ENCODE assay signal across 16 mouse cellular contexts in the genomic region with DNA sequence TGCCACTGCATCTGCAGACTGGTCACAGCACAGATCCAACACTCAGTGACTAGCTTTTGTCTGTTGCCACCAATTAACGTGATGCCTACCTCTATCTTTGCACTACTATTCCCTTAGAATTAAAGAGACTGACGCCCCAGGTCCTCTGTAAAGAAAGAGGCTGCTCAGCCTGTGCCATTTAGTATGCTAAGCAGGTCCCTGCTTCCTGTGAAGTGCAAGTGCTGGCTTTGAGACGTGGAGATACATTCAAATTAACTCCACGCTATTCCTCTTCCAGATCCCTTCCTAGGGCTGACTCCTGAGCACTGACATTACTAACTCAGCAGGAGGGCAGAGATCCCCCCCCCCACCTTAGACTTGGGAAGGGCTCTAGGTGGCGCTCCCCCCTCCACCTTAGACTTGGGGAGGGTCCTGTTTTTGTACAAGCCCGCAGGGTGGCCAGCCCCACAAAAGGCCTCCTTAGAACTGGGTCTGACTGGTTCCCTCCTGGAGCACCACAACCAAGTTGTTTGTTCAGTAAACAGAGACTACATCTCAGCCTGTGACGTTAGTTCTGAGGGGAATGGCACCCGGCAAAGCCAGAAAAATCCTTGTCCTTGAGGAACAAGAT.
DNase-seq lines count a peak whose midpoint lies in the region; ATAC-seq and TF ChIP-seq lines count a peak whose summit lies in the region.
"Had no signal": no experiment of that assay in that cellular context is flagged by ENCODE, and none has a peak within 500 bp of the region (broad histone marks: within the 10 kb centered on the region; RNA-seq: fewer than 3 reads in every experiment).

No protein-coding gene starts in this region.

- H3K4me1 ChIP-seq in embryonic facial prominence, embryonic 10.5 days: peaks cover 32% of the 10 kb centered on the region
- peaks cover 26% of the 10 kb centered on the region for H3K4me1 ChIP-seq in forebrain, postnatal 0 days (ENCODE audit: insufficient read depth)
- H3K4me1 ChIP-seq in midbrain, embryonic 10.5 days: peaks cover 39% of the 10 kb centered on the region
- H3K4me1 ChIP-seq in neural tube, embryonic 13.5 days (replicated peaks): peaks cover 37% of the 10 kb centered on the region
- H3K4me1 ChIP-seq in intestine, embryonic 16.5 days (ENCODE audit: control insufficient read depth, insufficient read depth, low read length): 0 out of 2 replicates have a peak, but pooled peaks cover under 1% of the 10 kb centered on the region
- H3K4me1 ChIP-seq: heart, embryonic 13.5 days had no signal

- H3K36me3 ChIP-seq in embryonic facial prominence, embryonic 10.5 days (replicated peaks): no peaks in the 10 kb centered on the region
- H3K36me3 ChIP-seq in forebrain, postnatal 0 days (ENCODE audit: insufficient read depth): no peaks in the 10 kb centered on the region
- no peaks in the 10 kb centered on the region for H3K36me3 ChIP-seq in midbrain, embryonic 10.5 days
- no peaks in the 10 kb centered on the region for H3K36me3 ChIP-seq in neural tube, embryonic 13.5 days
- H3K36me3 ChIP-seq in intestine, embryonic 16.5 days (ENCODE audit: control insufficient read depth, insufficient read depth, low read length): no peaks in the 10 kb centered on the region
- H3K36me3 ChIP-seq: G1E; heart, embryonic 13.5 days; kidney, embryonic 15.5 days; lung, embryonic 15.5 days had no signal

- DNase-seq in embryonic facial prominence, embryonic 10.5 days (ENCODE audit: low spot score): no peak
- DNase-seq in forebrain, postnatal 0 days: peak; percentile 73
- DNase-seq in midbrain, embryonic 10.5 days (ENCODE audit: low spot score): no peak
- no peak for DNase-seq in liver
- no peak for DNase-seq in cerebellum, adult 8-10 months
- DNase-seq: adrenal gland, postnatal 10 days; cerebellum, adult 9-10 months; right cerebral cortex, postnatal 4 days; thymus, adult 18-20 months had no signal

- H3K4me2 ChIP-seq in forebrain, postnatal 0 days (ENCODE audit: low read depth): no peak overlapping the region
- H3K4me2 ChIP-seq in neural tube, embryonic 13.5 days: no peak overlapping the region
- H3K4me2 ChIP-seq in intestine, embryonic 16.5 days (ENCODE audit: low read depth, low read length): no peak overlapping the region
- H3K4me2 ChIP-seq: heart, embryonic 13.5 days; kidney, embryonic 15.5 days; lung, embryonic 15.5 days had no signal

- no peaks in the 10 kb centered on the region for H3K9me3 ChIP-seq in embryonic facial prominence, embryonic 10.5 days
- H3K9me3 ChIP-seq in forebrain, postnatal 0 days (ENCODE audit: low read length): no peaks in the 10 kb centered on the region
- no peaks in the 10 kb centered on the region for H3K9me3 ChIP-seq in midbrain, embryonic 10.5 days (replicated peaks)
- H3K9me3 ChIP-seq in neural tube, embryonic 13.5 days: no peaks in the 10 kb centered on the region
- H3K9me3 ChIP-seq in intestine, embryonic 16.5 days (ENCODE audit: control insufficient read depth, low read length): no peaks in the 10 kb centered on the region
- H3K9me3 ChIP-seq: kidney, embryonic 15.5 days; lung, embryonic 15.5 days had no signal

- no peak for TF ChIP-seq CTCF in forebrain, postnatal 0 days (IDR thresholded peaks at IDR 0.05; ENCODE audit: low read depth)

- H3K9ac ChIP-seq in forebrain, postnatal 0 days: no peak overlapping the region
- H3K9ac ChIP-seq in neural tube, embryonic 13.5 days: no peak overlapping the region
- no peak overlapping the region for H3K9ac ChIP-seq in intestine, embryonic 16.5 days (ENCODE audit: low read depth, low read length)
- H3K9ac ChIP-seq: heart, embryonic 13.5 days; kidney, embryonic 15.5 days; lung, embryonic 15.5 days had no signal

- no peak overlapping the region for H3K4me3 ChIP-seq in embryonic facial prominence, embryonic 10.5 days
- no peak overlapping the region for H3K4me3 ChIP-seq in forebrain, postnatal 0 days (ENCODE audit: low read depth, low read length)
- H3K4me3 ChIP-seq in midbrain, embryonic 10.5 days: no peak overlapping the region
- no peak overlapping the region for H3K4me3 ChIP-seq in neural tube, embryonic 13.5 days
- H3K4me3 ChIP-seq in intestine, embryonic 16.5 days (ENCODE audit: low read length): no peak overlapping the region
- H3K4me3 ChIP-seq: heart, embryonic 13.5 days; kidney, embryonic 15.5 days; layer of hippocampus, adult 2 months; lung, embryonic 15.5 days had no signal

- ATAC-seq in forebrain, postnatal 0 days: peak; percentile 85
- peak; percentile 67 for ATAC-seq in neural tube, embryonic 13.5 days (ENCODE audit: low read depth)
- ATAC-seq in intestine, embryonic 16.5 days: no peak

- WGBS in embryonic facial prominence, embryonic 10.5 days: 24% methylated on average over 8 of the region's 8 CpGs
- 10% methylated on average over 8 of the region's 8 CpGs for WGBS in forebrain, postnatal 0 days
- 20% methylated on average over 8 of the region's 8 CpGs for WGBS in midbrain, embryonic 10.5 days
- WGBS in neural tube, embryonic 13.5 days: 19% methylated on average over 8 of the region's 8 CpGs
- 36% methylated on average over 8 of the region's 8 CpGs for WGBS in intestine, embryonic 16.5 days

- H3K27me3 ChIP-seq in embryonic facial prominence, embryonic 10.5 days (replicated peaks; ENCODE audit: low read depth, poor library complexity, severe bottlenecking): 0 out of 2 replicates have a peak, but pooled peaks cover 8% of the 10 kb centered on the region
- no peaks in the 10 kb centered on the region for H3K27me3 ChIP-seq in forebrain, postnatal 0 days (ENCODE audit: insufficient read depth, low read length)
- peaks cover 9% of the 10 kb centered on the region; the same call in 1 of the 2 replicates for H3K27me3 ChIP-seq in midbrain, embryonic 10.5 days (ENCODE audit: low read depth, poor library complexity, severe bottlenecking)
- peaks cover 12% of the 10 kb centered on the region for H3K27me3 ChIP-seq in neural tube, embryonic 13.5 days
- H3K27me3 ChIP-seq in intestine, embryonic 16.5 days (replicated peaks; ENCODE audit: control insufficient read depth, insufficient read depth, low read length): no peaks in the 10 kb centered on the region
- H3K27me3 ChIP-seq: lung, embryonic 15.5 days had no signal

- H3K27ac ChIP-seq in embryonic facial prominence, embryonic 10.5 days (replicated peaks): 0 out of 2 replicates have a peak overlapping the region, but pooled peaks have one; percentile 25
- peak overlapping the region; percentile 60 for H3K27ac ChIP-seq in forebrain, postnatal 0 days (ENCODE audit: low read depth, low read length)
- H3K27ac ChIP-seq in midbrain, embryonic 10.5 days (replicated peaks): peak overlapping the region; percentile 52
- H3K27ac ChIP-seq in neural tube, embryonic 13.5 days (replicated peaks): peak overlapping the region; percentile 55
- no peak overlapping the region for H3K27ac ChIP-seq in intestine, embryonic 16.5 days (ENCODE audit: low read length)
- H3K27ac ChIP-seq: heart, embryonic 13.5 days; kidney, embryonic 15.5 days; layer of hippocampus, adult 2 months; lung, embryonic 15.5 days had no signal
